Mouse (Mus musculus) cerebellum, adult 9-11 months (tissue): Measurements from ENCODE around the gene Tspan9.

Source experiments
- DNase-seq: peaks from one replicate; pipeline ENCODE4 v3.0.0; 2022

Gene Tspan9

DNA sequence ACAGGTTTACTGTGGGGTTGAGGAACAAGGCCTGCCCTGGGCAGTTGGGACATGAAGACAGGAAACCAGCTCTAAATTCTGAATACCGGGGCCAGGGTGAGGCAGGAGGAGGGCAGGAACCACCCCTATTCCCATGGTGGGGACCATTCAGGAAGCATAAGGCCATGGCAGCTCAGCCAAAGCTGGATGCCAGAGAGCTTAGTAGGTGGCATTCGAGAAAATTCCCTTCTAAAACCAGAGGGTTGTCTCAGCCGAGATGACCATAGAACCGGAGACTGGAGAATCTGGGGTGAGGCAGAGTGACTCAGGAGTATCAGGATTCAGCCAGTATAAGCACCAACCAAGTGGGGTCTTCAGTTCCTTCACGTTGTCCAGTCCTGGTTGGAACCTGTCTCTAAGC, 171.5 kb downstream of the Tspan9 start:
- DNase-seq, result peak; percentile 39

DNA sequence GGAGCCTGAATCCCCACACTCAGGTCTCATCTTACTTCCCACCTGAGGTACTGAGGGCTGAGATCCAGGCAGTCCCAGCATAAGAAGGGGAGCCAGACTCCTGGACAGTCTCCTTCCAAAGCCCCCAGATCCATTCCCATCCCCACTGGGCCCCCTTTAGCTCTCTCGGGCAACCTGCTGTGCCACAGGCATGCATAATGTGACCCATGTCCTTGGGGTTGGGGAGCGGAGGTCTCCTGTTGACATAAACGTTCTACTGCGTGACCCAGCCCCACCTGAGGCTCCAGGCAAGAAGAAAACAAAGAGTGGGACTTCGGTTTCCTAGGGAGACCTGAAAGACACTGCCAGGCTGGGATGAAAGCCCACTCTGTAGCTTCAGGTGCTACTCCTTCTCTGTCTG, 172.5 kb downstream of the Tspan9 start:
- DNase-seq, result peak; percentile 45

DNA sequence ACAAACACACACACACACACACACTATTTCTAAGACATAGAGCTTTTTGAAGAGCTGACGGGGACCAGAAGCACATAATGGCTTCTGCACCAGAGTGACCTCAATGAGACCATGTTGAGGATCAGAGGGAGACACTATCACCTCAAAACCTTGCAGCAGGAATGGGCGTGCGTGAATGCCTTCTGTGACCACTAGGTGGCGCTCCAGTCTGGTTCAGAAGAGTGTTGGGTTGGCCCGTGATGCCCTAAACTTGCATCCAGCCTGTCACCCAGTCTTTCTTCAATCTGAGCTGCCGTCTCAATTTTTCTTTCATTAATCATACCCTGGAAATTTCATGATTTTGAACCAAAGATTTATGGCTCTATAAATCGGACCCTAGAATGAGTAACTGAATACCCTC, 173.3 kb downstream of the Tspan9 start:
- DNase-seq, result peak; percentile 86

DNA sequence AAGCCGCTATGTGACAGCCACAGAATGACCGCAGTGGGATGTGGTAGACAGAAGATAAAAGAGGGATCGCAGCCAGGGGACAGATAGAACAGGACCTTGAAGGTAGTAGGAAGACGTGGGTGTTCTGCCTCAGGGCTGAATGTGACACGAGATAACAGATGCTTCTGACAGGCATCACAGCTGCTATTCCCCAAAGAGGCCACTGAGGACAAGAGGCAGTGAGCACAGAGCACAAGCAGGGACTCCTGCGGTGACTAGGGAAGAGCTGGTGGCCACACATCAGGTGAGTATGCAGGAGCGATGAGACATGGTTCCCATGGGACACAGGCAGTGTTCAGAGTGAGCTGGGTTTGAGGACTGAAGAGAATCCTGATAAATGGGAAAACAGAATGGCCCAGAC, 173.7 kb downstream of the Tspan9 start:
- peak; percentile 57 for DNase-seq

DNA sequence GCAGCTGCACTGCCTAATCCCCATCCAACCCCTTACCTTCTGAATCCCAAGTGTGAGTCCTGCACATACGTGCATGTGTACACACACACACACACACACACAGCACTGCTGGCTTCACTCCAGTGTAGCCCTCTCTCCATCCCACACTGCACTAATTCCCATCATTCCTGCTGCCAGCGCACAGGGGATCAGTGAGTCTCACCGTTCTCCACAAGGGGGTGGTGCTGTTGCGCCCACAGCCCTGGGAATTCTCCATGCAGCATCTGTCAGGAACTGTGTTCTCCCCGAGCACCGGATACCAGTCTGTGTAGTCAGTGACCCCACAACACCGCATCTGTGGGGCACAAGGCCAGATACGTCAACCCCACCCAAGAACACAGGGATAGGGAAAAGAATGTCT, 177.9 kb downstream of the Tspan9 start:
- peak; percentile 46 for DNase-seq

DNA sequence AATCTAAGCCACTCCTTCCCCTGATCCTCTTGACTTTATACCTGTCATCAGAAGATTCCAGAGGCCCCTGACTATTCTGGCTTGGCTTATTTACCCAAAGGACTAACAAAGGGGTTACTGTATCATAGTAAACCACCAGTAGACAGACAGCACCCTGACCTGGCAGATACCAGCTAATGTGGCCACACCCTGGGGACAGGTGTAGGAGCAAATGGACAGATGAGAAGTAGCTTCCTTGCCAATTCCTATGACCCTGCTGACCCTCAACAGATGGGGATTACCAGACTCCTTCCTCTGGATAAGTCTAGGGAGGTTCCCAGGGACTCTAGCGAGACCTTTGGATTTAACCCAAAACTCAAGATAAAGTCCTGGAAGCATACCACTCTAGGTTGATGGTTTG, 183.2 kb downstream of the Tspan9 start:
- no peak for DNase-seq

DNA sequence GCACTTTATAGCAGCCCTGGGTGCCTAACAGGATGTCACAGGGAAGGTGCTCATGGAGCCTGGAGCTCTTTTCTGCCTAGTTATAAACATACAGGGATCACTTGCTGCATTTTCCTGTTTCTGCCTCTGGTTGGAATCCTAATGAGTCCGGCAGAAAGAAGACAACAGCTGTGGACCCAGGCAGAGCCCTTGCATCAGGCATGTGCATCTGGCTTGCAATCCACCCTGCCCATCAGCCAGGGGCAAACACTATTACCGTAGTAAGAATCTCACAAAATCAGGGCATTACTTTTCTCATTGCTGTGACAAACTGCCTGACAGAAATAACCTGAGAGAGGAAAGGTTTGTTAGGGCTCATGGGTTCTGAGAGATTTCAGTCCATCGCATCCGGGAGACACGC, 187.2 kb downstream of the Tspan9 start:
- no peak for DNase-seq

DNA sequence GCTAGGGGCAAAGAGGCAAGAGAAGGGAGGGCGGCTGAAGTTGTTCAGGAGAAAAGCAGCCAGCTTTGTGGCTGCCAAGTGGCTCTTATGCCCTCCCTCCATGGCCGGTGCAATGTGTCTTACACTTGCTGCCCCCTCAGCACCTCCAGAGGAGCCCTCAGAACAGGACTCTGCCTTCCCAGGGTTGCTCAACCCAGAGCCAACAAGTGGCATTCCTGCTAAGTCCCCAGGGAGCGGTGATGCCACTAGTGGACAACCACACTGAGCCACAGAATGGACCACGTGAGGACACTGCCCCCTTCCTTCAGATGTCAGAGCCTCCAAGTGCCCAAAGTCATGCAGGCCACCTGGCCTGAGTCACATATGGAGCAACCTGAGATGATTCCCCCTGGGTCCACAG, 190.3 kb downstream of the Tspan9 start:
- DNase-seq, result no peak

DNA sequence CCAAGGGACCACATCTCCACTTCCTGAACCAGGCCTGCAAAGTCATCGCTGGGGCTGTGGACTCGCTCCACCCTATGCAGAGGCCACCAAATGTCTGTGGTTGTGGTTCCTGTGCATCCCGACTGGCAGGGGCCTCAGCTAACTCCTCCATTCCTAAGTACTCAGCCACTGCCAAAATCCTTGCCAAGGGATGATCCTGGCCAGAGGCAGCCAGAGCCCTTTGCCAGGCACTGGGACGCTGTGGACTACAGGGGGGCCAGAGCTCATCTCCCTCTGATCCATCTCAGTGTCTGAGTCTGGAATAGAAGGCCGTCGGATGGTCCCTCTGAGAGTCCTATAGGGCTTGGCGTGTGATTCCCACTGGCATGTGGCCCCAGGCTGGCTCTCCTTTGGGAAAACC, 193.5 kb downstream of the Tspan9 start:
- DNase-seq, result no peak

DNA sequence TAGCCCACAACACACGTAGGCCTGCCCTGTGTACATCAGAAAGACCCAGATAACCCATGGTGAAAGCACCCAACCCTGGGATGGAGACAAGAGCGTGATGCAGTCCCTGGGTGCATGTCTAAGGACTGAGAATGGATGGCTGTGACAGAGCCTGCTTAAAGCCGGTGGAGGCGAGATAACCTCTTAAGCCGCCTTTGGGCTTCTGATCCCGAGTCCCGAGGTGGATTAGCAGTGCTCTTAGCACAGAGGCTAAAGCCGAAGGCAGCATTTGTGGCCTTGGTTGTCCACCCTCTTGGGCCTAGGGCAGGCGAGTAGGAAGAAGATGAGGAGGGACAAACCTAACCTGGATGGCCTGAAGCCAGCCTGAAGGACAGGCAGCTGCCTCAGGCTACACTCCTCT, 194.7 kb downstream of the Tspan9 start:
- no peak for DNase-seq

DNA sequence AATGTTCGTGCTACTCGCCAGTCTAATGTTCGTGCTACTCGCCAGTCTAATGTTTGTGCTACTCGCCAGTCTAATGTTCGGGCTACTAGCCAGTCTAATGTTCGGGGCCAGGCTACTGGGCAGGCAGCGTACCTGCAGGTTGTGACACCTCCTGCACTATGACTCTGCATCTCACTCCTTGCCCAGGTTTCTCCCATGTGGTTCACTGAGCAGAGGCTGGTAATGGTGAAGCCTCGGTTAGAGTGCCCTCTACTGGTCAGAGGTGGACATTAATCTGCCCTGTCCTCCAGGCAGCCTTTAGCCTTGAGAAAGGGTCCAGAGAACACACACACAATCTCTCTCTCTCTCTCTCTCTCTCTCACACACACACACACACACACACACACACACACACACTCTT, 197.7 kb downstream of the Tspan9 start:
- peak; percentile 67 for DNase-seq

DNA sequence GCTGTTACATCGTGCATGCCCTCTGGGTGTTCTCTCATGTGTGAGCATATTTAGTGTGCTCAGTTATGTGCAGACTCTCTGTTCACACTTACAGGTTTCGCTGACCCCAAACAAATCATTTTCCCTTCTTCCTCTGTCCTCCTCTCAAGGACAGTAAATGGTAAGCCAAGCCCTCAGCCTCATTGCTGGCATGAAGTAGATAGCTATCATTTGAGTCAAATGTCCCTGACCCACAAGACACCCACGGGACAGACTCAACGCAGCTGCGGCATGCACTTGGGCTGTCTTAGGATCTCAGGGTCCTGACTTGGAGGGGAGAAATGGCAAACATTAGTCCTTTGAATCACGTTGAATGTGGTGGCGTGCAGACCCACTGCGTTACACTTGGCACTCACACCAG, 201.0 kb downstream of the Tspan9 start:
- no peak for DNase-seq

DNA sequence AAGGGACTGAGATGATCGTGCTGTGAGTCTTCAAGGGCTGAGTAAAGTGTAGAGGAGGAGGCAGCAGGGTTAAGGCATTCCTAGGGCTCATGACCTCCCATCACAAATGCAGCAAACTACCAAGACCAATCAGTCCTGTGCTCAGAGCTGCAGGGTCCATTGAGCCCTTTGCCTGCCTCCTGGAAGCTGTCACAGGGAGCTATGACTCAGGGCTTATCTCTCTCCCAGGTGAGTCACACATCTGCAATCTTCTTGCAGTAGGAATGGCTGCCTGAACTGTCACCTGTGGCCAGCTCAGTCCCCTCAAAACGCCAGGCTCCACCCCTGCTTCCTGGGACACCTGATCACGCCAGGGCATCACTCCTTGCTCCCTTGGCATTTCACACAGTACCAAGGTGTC, 208.3 kb downstream of the Tspan9 start:
- DNase-seq, result no peak

DNA sequence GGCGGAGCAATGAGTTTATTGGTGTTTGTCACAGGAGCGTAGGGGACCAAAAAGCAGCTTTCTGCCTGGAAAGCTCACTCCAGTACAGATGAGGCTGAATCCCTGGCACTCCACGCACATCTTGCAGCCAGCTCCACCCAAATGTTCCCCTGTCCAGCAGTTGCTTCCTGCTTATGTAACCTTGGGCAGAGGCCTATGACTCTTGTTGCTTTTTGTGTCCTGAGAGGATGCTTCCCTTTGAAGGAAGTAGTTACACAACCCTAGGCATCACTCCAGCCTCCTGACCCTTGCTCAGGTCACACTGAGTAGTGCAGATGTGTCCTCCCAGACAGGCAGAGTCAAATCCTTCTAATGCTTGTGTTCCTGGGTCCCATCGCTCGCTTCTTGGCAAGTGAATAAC, 209.6 kb downstream of the Tspan9 start:
- DNase-seq, result no peak

DNA sequence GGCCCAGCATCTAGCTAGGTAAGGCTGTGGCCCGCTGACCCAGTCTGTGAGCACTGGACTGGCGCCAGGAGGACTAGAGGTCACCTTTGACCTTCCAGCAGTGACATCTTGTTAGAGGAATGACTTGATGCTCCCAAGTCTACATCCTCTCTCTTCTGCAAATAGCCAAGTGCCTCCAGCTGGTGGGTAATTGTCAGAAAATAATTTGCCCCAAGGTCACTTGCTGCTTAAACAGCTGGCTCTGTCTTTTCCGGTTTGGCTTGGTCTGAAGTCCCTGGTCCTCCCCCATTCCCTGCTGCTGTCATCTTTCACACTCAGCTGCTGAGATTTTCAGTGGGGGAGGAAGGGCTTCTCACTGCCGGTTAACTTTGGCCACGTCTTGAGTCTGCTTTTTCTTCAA, 210.7 kb downstream of the Tspan9 start:
- DNase-seq, result no peak

DNA sequence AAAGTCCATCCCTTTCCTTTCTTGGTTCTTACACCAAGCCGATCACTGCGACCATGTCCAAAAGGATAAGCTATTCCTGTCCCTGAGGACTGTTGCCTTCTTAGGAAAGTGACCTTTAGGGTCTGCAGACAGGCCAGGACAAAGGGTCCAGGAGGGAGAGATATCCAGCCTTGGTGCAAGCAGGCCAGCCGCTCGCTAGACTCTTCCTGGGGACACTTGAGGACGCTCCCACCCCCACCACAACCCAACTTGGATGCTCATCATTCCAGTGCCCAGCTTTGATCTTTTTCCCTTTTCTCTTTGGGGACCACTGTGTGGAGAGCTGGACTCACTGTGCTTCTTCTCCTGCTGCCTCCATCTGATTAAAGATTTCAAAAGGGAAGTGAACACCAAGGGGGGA, 214.7 kb downstream of the Tspan9 start:
- DNase-seq, result no peak

DNA sequence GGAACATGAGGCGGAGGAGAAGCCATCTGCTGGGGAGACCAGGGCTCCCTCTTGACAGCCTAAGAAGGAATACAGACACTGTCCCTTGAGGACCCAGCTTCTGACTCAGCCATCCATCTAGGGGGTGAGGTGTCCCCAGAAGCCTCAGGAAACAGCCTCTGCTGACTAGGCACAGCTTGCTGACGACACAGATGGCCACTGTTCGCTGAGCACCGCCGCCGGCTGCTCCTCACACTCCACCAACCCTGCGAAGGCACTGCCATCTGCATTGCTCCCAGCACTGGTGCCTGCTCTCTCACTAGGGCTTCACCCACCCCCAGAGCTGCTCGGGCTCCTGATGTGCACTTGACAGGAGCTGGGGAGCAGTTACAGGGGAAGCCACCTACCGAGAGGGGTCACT, 217.5 kb downstream of the Tspan9 start:
- DNase-seq, result peak; percentile 26

DNA sequence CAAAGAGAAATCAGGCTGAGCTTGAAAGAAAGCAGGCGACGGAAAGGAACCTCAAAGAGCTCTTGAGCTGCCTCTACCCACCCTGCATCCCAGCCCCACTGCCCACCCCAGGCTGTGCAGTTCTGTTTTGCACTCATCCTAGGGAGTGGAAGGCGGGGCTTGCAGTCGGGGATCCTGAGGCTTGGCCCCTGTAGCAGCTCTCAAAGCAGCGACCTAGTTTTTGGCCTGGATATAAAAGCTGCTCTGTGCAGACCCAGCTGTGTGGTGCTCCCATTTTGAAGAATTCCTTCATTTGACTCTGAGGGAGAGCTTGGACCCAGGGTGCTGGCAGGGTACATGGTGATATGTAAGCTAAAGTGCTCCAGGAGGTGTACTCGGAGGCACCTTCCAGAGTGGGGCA, 218.6 kb downstream of the Tspan9 start:
- DNase-seq, result peak; percentile 26

DNA sequence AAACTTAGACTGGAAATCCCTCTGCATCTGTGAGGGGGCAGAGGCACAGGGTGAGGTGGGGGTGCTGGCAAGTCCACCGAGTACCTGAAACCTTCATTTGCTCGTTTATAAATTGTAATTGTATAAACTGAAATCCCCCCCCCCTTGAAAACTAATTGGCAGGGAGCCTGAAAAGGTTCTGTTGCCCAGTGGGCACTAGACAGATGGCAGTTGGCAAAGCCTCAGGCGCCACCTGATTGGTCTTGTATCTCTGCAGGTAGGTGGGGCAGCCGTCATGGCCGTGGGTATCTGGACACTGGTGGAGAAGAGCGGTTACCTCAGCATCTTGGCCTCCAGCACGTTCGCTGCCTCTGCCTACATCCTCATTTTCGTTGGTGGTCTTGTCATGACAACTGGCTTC, 220.1 kb downstream of the Tspan9 start:
- DNase-seq, result no peak

DNA sequence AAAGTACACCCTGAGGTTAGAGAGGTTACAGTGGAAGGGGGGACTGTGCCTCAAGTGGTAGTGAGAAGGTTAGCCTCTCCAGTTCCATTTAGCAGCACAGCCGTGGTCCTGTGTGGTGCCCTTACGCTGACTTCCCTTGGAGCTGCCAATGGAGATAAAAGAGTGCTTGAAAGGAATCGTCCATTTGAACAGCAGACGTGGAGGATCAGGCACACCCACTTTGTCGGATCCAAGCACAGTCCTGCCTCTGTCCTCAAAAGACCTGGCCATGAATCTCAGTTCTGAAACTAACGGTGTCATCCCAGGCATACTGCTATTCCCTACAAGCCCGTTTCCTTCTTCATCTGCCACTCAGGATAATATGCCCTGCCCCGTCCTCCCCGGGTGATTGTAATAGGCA, 221.4 kb downstream of the Tspan9 start:
- no peak for DNase-seq

DNA sequence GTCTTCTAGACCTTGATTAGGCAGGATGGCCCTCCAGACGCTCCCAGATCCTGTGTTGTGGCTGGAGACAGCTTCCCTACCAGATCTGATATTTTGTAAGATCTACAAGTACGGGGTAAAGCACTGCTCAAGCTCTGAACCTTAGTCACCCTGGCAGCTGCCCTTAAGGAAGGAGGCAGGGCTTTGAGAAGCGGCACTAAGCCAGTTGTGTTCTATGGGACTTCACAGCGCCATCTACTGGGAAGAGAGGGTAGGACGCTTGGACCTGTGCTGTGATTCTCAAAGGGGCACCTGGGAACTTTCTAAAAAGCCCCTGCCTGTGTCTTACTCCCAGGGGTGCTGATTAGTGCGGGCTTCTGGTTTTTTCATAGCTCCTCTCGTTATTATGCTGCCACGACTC, 222.7 kb downstream of the Tspan9 start:
- peak; percentile 53 for DNase-seq

DNA sequence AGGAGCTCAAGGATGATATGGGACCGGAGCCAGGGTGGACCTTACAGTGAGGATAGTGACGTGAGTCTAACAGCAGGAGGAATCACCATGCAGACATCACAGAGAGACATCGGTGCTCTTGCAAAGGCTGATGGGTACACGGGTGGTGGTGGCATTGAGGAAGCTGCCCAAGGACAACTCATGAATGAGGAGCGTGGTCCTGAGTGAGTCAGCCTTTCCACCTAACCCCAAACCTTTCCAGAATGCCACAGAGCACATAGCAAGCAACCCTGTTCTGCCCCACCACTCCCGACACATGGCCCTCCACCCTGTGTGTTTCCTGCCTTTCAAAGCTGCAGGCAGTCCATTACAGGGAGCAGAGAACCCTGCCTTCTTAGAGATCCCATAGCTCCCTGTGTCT, 223.9 kb downstream of the Tspan9 start:
- no peak for DNase-seq

DNA sequence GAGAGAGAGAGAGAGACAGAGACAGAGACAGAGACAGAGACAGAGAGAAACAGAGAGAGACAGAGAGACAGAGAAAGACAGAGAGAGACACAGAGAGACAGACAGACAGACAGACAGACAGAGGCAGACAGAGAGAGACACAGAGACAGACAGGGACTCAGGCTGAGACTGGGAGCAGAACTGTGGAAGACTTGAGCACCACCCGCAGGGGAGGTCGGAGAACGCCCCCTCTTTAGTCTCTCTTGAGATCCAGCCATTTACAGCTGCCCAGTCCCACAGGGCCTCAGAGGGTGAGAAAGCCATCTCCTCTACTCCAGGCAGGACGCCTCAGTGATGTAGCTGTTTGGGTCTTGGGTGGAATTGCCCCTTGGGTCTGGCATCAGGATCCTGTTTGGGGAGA, 225.7 kb downstream of the Tspan9 start:
- no peak for DNase-seq

DNA sequence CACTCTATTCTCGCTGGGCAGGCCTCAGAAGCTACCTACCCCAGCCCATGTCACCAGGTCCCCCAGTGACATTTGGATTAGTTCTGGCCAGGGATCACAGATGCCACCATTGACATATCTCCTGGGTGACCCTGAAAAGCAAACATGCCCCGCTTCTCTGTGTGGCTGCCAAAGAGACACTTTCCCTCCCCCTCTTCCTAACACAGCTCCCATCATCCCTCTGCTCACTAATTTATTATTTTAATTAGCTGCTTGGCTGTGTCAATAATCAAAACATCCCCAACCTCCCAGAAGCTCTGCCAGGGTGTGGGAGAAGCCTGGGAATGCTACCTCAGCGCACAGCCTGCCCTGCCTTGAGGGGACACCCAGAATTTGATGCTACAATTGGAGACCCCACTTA, 226.4 kb downstream of the Tspan9 start:
- DNase-seq, result no peak

DNA sequence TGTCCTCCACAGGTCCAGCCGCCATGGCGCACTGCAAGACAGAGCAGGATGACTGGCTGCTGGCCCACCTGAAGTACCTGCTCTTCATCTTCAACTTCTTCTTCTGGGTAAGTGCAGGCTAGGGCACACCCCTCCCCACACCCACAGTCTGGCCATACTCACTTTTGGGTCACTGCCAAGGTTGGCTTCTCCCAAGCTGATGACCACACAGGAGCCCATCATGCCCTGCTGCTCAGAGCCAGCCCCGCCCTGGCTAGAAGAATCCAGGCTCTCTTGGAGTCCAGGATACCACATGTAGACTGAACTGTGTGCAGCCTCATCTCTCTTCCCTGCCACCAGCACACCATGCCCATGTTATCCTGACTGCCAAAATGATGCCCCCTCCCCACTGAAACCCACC, 230.5 kb downstream of the Tspan9 start:
- no peak for DNase-seq

DNA sequence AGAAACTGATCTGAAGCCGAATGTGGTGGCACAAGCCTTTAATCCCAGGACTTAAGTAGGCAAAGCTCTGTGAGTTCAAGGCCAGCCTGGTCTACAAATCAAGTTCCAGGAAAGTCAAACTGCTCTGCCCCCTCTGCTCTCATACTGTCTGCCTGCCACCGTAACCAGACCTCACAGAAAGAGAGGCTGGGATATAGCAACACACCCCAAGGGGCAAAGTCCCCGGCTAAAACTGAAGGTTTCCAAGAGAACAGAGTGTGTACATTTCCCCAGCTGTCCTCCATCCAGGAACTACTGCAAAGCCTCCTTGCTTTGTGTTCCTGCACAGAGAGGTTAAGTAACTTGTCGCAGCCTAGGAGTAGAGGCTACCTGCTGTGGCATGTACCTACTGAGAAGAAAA, 231.7 kb downstream of the Tspan9 start:
- DNase-seq, result no peak
